ENCODE assay signal across 9 mouse cellular contexts in the genomic region with DNA sequence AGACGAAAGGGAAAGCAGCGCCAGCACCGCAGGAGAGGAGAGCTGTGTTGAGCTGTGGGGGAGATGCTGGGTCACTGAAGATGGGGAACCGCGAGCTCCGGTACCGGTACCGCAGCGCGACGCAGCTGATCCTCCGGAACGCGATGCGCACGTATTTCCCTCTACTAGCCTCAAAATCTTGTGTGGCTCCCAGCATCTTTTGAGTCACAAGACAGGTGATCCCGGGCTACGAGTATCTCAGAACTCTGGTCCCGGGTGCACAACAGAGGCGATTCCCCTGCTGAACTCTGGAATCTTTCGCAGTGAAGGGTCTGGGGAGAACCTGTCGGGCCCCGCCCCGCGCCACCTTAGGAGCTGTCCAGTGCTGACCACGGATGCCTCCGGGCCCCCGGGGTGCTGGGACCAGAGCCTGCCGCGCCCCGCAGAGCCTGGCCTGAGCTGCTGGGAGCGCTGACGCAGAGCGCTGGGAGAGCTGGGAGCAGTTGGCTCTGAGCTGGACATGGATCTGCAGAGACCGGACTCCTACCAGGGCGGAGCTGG. TPM values are rescaled to one million over a fixed set of nuclear protein-coding genes. Genes with fewer than 3 reads are reported as not detected.
DNase-seq lines count a peak whose midpoint lies in the region; ATAC-seq and TF ChIP-seq lines count a peak whose summit lies in the region.
"Had no signal": no experiment of that assay in that cellular context is flagged by ENCODE, and none has a peak within 500 bp of the region (broad histone marks: within the 10 kb centered on the region; RNA-seq: fewer than 3 reads in every experiment).

A gene (plus strand): TSS at position 70 of the 540 bp plus-strand sequence.

- no peak within 1 kb of the TSS for H3K9ac ChIP-seq in kidney, embryonic 14.5 days (ENCODE audit: low read depth, low read length)
- H3K9ac ChIP-seq in embryonic facial prominence, embryonic 13.5 days, result no peak within 1 kb of the TSS
- H3K9ac ChIP-seq: liver, embryonic 15.5 days had no signal

- DNase-seq in kidney, adult 2 months, result no peak
- peak; percentile 81 for DNase-seq in ZHBTc4 (ENCODE audit: low read depth, low spot score)
- peak; percentile 56 for DNase-seq in kidney, postnatal 10 days
- DNase-seq in naive thymus-derived CD4-positive, alpha-beta T cell, adult 2 months (ENCODE audit: low read depth), result peak; percentile 32
- no peak for DNase-seq in spleen, postnatal 14 days (ENCODE audit: low spot score in 2 of 2)
- DNase-seq in spleen, adult 12 weeks (ENCODE audit: low spot score), result no peak

- peaks cover 6% of the 10 kb centered on the region; the same call in 1 of the 2 replicates for H3K9me3 ChIP-seq in kidney, embryonic 14.5 days (ENCODE audit: control insufficient read depth, low read length)
- 0 out of 2 replicates have a peak, but pooled peaks cover 3% of the 10 kb centered on the region for H3K9me3 ChIP-seq in embryonic facial prominence, embryonic 13.5 days

- H3K27ac ChIP-seq in kidney, embryonic 14.5 days (ENCODE audit: low read depth, low read length), result no peak within 1 kb of the TSS
- no peak within 1 kb of the TSS for H3K27ac ChIP-seq in kidney, adult 2 months (ENCODE audit: insufficient read depth, low read depth, low read length)
- H3K27ac ChIP-seq in embryonic facial prominence, embryonic 13.5 days, result no peak within 1 kb of the TSS
- H3K27ac ChIP-seq: liver, embryonic 15.5 days had no signal

- 3% methylated on average over 36 of the region's 36 CpGs for WGBS in kidney, embryonic 14.5 days
- 2% methylated on average over 36 of the region's 36 CpGs for WGBS in kidney, adult 2 months
- WGBS in embryonic facial prominence, embryonic 13.5 days, result 1% methylated on average over 36 of the region's 36 CpGs

- peaks cover 22% of the 10 kb centered on the region for H3K27me3 ChIP-seq in kidney, embryonic 14.5 days (ENCODE audit: control insufficient read depth, insufficient read depth, low read length)
- no peaks in the 10 kb centered on the region for H3K27me3 ChIP-seq in kidney, adult 2 months (replicated peaks; ENCODE audit: control insufficient read depth, insufficient read depth, low read length)
- peaks cover 45% of the 10 kb centered on the region for H3K27me3 ChIP-seq in embryonic facial prominence, embryonic 13.5 days

- H3K4me2 ChIP-seq in kidney, embryonic 14.5 days (replicated peaks; ENCODE audit: low read depth, low read length), result peak within 1 kb of the TSS; percentile 11; the same call in 1 of the 2 replicates
- H3K4me2 ChIP-seq in embryonic facial prominence, embryonic 13.5 days, result peak within 1 kb of the TSS; percentile 48
- H3K4me2 ChIP-seq: liver, embryonic 15.5 days had no signal

- peak; percentile 81 for ATAC-seq in kidney, embryonic 14.5 days (ENCODE audit: low FRiP score, low TSS enrichment)
- ATAC-seq in embryonic facial prominence, embryonic 13.5 days (ENCODE audit: insufficient number of reproducible peaks, insufficient read depth, low FRiP score, low TSS enrichment, low read depth), result no peak

- H3K36me3 ChIP-seq in kidney, embryonic 14.5 days (ENCODE audit: control insufficient read depth, insufficient read depth, low read length), result no peaks in the 10 kb centered on the region
- H3K36me3 ChIP-seq in kidney, adult 2 months (ENCODE audit: control insufficient read depth, insufficient read depth, low read length), result no peaks in the 10 kb centered on the region
- H3K36me3 ChIP-seq in embryonic facial prominence, embryonic 13.5 days, result no peaks in the 10 kb centered on the region
- H3K36me3 ChIP-seq: liver, embryonic 15.5 days had no signal

- peak within 1 kb of the TSS; percentile 9; the same call in 1 of the 2 replicates for H3K4me3 ChIP-seq in kidney, embryonic 14.5 days (ENCODE audit: low read length)
- H3K4me3 ChIP-seq in kidney, adult 2 months (ENCODE audit: insufficient read depth, low read depth, low read length), result no peak within 1 kb of the TSS
- 0 out of 2 replicates have a peak within 1 kb of the TSS, but pooled peaks have one; percentile 4 for H3K4me3 ChIP-seq in embryonic facial prominence, embryonic 13.5 days
- H3K4me3 ChIP-seq: liver, embryonic 15.5 days had no signal

- H3K4me1 ChIP-seq in kidney, embryonic 14.5 days (ENCODE audit: control insufficient read depth, insufficient read depth, low read length), result no peaks in the 10 kb centered on the region
- H3K4me1 ChIP-seq in kidney, adult 2 months (ENCODE audit: control insufficient read depth, insufficient read depth, low read length), result no peaks in the 10 kb centered on the region
- peaks cover 10% of the 10 kb centered on the region for H3K4me1 ChIP-seq in embryonic facial prominence, embryonic 13.5 days
- H3K4me1 ChIP-seq: liver, embryonic 15.5 days had no signal

- TF ChIP-seq CTCF in kidney, adult 2 months (conservative IDR thresholded peaks at IDR 0.05; ENCODE audit: insufficient read depth, insufficient read length, low read depth, low read length), result no peak

- TF ChIP-seq POLR2A in kidney, adult 2 months (IDR thresholded peaks at IDR 0.05; ENCODE audit: low read depth, low read length), result no peak

RNA-seq across cellular contexts. Expression of the gene that starts here (rescaled TPM):
- 0.96 and 1.2 TPM in 2 replicates for polyA plus RNA-seq in kidney, embryonic 14.5 days (2014; fragmentation: Nextera tagmentation; extraction: Ambion mirVana)
- polyA plus RNA-seq in kidney, adult 2 months (2012; rRNA removed), result 0.42 and 1.1 TPM in 2 replicates
- polyA plus RNA-seq in embryonic facial prominence, embryonic 13.5 days (2015; fragmentation: Nextera tagmentation; extraction: Ambion mirVana), result 0.89 and 0.98 TPM in 2 replicates

Comparison
In these comparisons a context has a peak if more than half of its experiments do, and no peak if none do; other contexts are left out.
1. DNase-seq: peak in ZHBTc4 (single experiment), kidney, postnatal 10 days (single experiment) and naive thymus-derived CD4-positive, alpha-beta T cell, adult 2 months (single experiment); none in kidney, adult 2 months (single experiment), spleen, postnatal 14 days (0 of 2) and spleen, adult 12 weeks (single experiment).